Mouse (Mus musculus) myocyte (in vitro differentiated cells): ENCODE data around the gene Rexo1. TPM values are rescaled to one million over a fixed set of nuclear protein-coding genes. Genes with fewer than 3 reads are reported as not detected.

Source experiments
- H3K27me3 ChIP-seq: one replicate; pipeline ENCODE4 v1.6.1; 2011; ENCODE audit not compliant: control insufficient read depth, insufficient read depth, insufficient read length
- H3K36me3 ChIP-seq: one replicate; pipeline ENCODE4 v1.6.1; 2011; ENCODE audit not compliant: control insufficient read depth, insufficient read depth
- H3K4me2 ChIP-seq: one replicate; pipeline ENCODE4 v1.6.1; 2011; ENCODE audit warnings: low read depth, control low read depth
- H3K4me3 ChIP-seq: one replicate; pipeline ENCODE4 v1.5.1; 2011; ENCODE audit warnings: mild to moderate bottlenecking, control low read depth, moderate library complexity
- H3K79me2 ChIP-seq: one replicate; pipeline ENCODE4 v1.6.1; 2011; ENCODE audit not compliant: control insufficient read depth, insufficient read depth
- H3ac ChIP-seq: one replicate; pipeline ENCODE4 v1.6.1; 2011; ENCODE audit not compliant: control insufficient read depth, insufficient read length
- CEBPB ChIP-seq: IDR thresholded peaks from 2 replicates; pipeline ENCODE4 v1.6.1; 2011; ENCODE audit warnings: mild to moderate bottlenecking, moderate library complexity; ENCODE audit not compliant: poor library complexity, insufficient read depth, severe bottlenecking
- E2F4 ChIP-seq: IDR thresholded peaks from one replicate; pipeline ENCODE4 v1.6.1; 2011; ENCODE audit warnings: mild to moderate bottlenecking, control low read depth, moderate library complexity; ENCODE audit not compliant: insufficient read depth
- MAX ChIP-seq: IDR thresholded peaks from one replicate; pipeline ENCODE4 v1.6.1; 2011; ENCODE audit warnings: low read depth, mild to moderate bottlenecking, control low read depth
- MYOD1 ChIP-seq, 3 experiments: IDR thresholded peaks; one replicate each; pipeline ENCODE4 v1.6.1; 2011; ENCODE audit warnings: control low read depth in 2 of 3, low read depth in 2 of 3, mild to moderate bottlenecking in 2 of 3, moderate library complexity in 1 of 3; ENCODE audit not compliant: insufficient read length in 2 of 3, control insufficient read depth in 1 of 3
- MYOG ChIP-seq, 3 experiments: IDR thresholded peaks; one replicate each; pipeline ENCODE4 v1.6.1; 2011; ENCODE audit warnings: control low read depth in 2 of 3, low read depth in 2 of 3, mild to moderate bottlenecking in 2 of 3; ENCODE audit not compliant: insufficient read length in 2 of 3, control insufficient read depth in 1 of 3, insufficient read depth in 1 of 3
- POLR2A ChIP-seq: IDR thresholded peaks from one replicate; pipeline ENCODE4 v1.6.1; 2011; ENCODE audit warnings: low read depth, mild to moderate bottlenecking, control low read depth, moderate library complexity; ENCODE audit not compliant: insufficient read length
- POLR2AphosphoS2 ChIP-seq: IDR thresholded peaks from one replicate; pipeline ENCODE4 v1.6.1; 2011; ENCODE audit warnings: low read depth, control low read depth; ENCODE audit not compliant: insufficient read length
- REST ChIP-seq: IDR thresholded peaks from one replicate; pipeline ENCODE4 v1.6.1; 2011; ENCODE audit warnings: mild to moderate bottlenecking, control low read depth, moderate library complexity; ENCODE audit not compliant: insufficient read depth, insufficient read length
- SRF ChIP-seq: IDR thresholded peaks from one replicate; pipeline ENCODE4 v1.6.1; 2011; ENCODE audit warnings: low read depth; ENCODE audit not compliant: control insufficient read depth, insufficient read length
- TCF12 ChIP-seq: IDR thresholded peaks from one replicate; pipeline ENCODE4 v1.6.1; 2011; ENCODE audit warnings: mild to moderate bottlenecking, control low read depth; ENCODE audit not compliant: poor library complexity, insufficient read depth, severe bottlenecking
- TCF3 ChIP-seq: IDR thresholded peaks from one replicate; pipeline ENCODE4 v1.6.1; 2011; ENCODE audit warnings: low read depth, control low read depth; ENCODE audit not compliant: insufficient read length
- USF1 ChIP-seq: IDR thresholded peaks from one replicate; pipeline ENCODE4 v1.6.1; 2011; ENCODE audit warnings: low read depth, mild to moderate bottlenecking, control low read depth, moderate library complexity
- polyA plus RNA-seq: library from polyadenylated mRNA; unstranded; fragments of >200 nt; fragmentation: generic; extraction: Trizol; gene quantifications from one replicate; pipeline ENCODE4 v1.2.1, GENCODE M21; 2012; ENCODE audit warnings: missing spikeins

Gene Rexo1
- polyA plus RNA-seq, 1 experiment: 18.8 TPM

DNA sequence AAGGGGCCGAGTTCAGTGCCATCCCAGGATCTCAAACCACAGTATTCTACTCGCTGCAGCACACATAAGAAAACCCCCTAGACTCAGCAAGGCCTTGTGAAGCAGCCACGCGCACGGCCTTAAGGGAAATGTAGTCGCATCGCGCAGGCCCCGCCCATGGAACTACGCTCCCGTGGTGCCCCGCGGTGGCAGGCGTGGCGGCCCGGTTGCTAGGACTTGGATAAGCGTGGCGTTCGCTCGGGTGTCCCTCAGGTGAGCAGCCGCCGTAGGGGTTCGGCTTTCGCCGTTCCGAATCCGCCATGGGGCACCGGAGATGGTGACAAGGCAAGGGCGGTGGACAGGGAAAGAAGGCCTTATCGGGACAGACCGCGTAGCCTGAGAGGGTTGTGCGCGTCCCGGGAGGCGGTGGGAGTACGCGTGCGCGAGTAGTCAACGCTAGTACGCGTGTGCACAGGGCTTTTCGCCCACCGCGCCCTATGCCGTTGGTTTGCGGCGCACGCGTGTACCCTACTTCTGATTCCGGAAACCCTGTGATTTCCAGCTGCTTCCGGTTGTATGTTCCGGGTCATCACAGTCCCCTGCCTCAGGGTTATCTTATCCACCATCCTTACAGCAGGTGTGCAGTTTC lies 41.5 kb upstream of the Rexo1 start, which contains the start of the genes Scamp4 and Adat3:
Scamp4 (plus strand) TSS at position 175 of the 628 bp plus-strand sequence.
Adat3 (plus strand) TSS at position 183 of the 628 bp plus-strand sequence.
- peaks cover 33% of the 10 kb centered on the region for H3K79me2 ChIP-seq
- no peaks in the 10 kb centered on the region for H3K27me3 ChIP-seq
- H3ac ChIP-seq: peak within 1 kb of the TSS; percentile 22
- H3K4me3 ChIP-seq: peak within 1 kb of the TSS; percentile 81
- peak; percentile 69 for TF ChIP-seq SRF
- TF ChIP-seq REST: no peak
- TF ChIP-seq MYOD1 (IDR thresholded peaks at IDR 0.05; ENCODE audit: control insufficient read depth in 1 of 3, insufficient read length in 2 of 3, low read depth in 2 of 3): peak in 1 of 3 experiments; percentile 19
- no peak for TF ChIP-seq CEBPB
- TF ChIP-seq E2F4: no peak
- TF ChIP-seq POLR2AphosphoS2: peak; percentile 80
- no peak for TF ChIP-seq USF1
- TF ChIP-seq POLR2A: peak; percentile 77
- no peaks in the 10 kb centered on the region for H3K36me3 ChIP-seq
- peak within 1 kb of the TSS; percentile 90 for H3K4me2 ChIP-seq

DNA sequence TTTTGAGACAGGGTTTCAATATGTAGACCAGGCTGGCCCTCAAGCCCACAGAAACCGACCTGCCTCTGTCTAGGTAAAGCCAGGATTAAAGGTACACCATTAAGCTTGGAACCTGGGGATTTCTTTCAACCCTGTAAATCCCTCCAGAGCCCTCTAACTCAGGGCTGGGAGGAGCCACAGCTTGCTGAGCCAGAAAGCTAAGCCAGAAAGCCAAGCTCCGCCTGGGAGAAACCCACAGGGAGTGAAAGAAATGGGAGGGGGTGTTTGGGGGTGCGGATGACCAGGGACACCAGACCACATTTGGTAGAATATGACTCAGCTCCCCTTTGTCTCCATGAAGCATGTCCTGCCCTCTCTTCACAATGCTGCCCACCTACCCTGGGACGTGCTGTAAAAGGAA lies 35.0 kb upstream of the Rexo1 start:
- Histone ChIP-seq H3ac (no peak overlapping the region), H3K4me3 (no peak overlapping the region), H3K79me2 (no peaks in the 10 kb centered on the region), H3K27me3 (no peaks in the 10 kb centered on the region), H3K4me2 (peak overlapping the region; percentile 12), H3K36me3 (no peaks in the 10 kb centered on the region)
- TF ChIP-seq POLR2AphosphoS2: no peak
- TF ChIP-seq MAX: no peak
- TF ChIP-seq SRF: no peak
- TF ChIP-seq MYOD1 (IDR thresholded peaks at IDR 0.05; ENCODE audit: control insufficient read depth in 1 of 3, insufficient read length in 2 of 3, low read depth in 2 of 3): no peak
- TF ChIP-seq TCF3: no peak
- no peak for TF ChIP-seq E2F4
- TF ChIP-seq TCF12: no peak
- no peak for TF ChIP-seq POLR2A
- no peak for TF ChIP-seq MYOG (IDR thresholded peaks at IDR 0.05; ENCODE audit: control insufficient read depth in 1 of 3, insufficient read depth in 1 of 3, insufficient read length in 2 of 3, low read depth in 2 of 3)
- no peak for TF ChIP-seq CEBPB
- TF ChIP-seq REST: no peak
- TF ChIP-seq USF1: no peak

DNA sequence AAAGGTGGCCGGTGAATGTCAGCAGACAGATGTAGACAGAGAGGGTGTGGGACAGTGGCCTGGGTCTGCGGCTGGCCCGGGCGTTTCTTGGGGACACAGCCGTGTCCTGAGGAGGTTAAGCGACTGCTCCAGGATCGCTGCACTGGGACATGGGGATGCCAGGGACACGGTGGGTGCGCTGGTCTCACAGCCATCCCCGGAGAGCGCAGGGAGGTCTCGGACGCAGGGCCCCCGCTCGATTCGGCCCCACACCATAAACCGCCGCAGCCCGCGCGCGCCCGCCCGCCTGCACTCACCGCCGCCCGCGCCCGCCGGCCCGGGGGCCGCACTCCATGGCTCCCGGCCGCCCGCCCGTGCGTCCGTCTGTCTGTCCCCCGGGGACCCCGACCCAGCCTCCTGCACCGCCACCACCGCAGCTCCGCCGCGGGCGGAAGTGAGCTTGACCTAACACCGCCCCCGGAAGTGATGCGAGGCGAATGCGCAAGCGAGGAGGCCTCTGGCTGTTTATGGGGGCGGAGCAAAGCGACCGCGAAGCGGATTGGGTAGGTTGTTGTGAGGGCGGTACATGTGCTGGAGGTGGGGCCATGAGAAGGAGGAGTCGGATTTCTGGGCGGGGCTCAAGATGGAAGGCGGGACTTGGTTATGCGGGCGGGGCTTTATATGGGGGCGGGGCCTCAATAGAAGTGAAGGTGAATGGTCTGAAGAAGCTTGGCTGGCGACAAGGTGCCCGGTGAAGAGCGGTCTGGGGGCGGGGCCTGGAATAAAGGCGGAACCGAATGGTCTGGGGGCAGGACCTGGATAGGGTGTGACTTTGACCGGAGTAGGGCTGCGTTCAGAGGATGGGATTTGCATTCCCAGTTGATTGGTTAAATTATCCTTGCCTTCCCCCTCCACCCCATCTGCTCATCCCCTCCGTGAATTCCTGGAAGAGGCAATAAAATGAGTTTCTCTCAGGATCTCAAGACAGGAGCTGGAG lies 28.8 kb upstream of the Rexo1 start, which contains the start of gene Abhd17a:
Abhd17a (minus strand) TSS at position 463 of the 976 bp plus-strand sequence.
- Histone ChIP-seq H3ac (peak within 1 kb of the TSS; percentile 83), H3K36me3 (no peaks in the 10 kb centered on the region), H3K4me2 (peak within 1 kb of the TSS; percentile 74), H3K4me3 (peak within 1 kb of the TSS; percentile 51), H3K27me3 (no peaks in the 10 kb centered on the region), H3K79me2 (peaks cover 23% of the 10 kb centered on the region)
- no peak for TF ChIP-seq TCF3
- peak; percentile 75 for TF ChIP-seq SRF
- TF ChIP-seq MAX: no peak
- peak in 1 of 3 experiments; percentile 8 for TF ChIP-seq MYOD1 (IDR thresholded peaks at IDR 0.05; ENCODE audit: control insufficient read depth in 1 of 3, insufficient read length in 2 of 3, low read depth in 2 of 3)
- TF ChIP-seq POLR2AphosphoS2: peak; percentile 89
- TF ChIP-seq POLR2A: peak; percentile 89
- TF ChIP-seq USF1: peak; percentile 15

DNA sequence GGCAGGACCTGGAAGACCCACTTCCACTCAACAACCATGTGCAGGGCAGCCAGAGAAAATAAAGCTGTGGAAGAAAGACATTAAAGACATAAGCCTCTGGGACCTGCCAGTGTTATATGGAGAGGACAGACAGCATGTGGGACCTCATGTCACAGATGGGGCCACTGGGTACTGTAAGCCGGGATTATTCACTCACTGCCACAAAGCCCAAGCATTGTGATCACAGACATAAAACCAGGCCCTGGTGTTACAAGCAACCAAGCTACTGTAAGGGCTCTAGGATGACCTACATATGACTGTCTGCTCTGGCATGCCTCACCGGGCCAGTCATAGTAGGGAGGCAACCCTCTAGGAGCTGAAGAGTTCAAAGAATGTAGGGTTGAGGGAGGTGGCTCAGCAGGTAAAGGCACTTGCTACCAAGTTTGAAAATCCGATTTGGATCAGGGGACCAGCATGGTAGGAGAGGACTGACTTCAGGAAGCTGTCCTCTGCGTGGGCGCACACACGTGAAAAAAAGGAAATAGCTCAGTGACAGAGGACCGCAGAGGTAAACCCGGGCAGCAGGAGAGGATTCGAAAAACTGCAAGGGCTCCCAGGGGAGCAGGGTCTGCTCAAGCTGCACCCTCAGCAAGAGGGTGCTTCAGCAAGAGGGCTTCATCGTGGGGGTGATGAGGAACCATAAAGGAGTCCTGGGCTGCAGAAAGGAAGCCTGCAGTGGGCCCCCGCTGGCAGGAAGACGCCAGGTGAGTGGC lies 27.9 kb upstream of the Rexo1 start:
- TF ChIP-seq CEBPB: no peak
- TF ChIP-seq POLR2AphosphoS2: no peak
- TF ChIP-seq SRF: no peak
- TF ChIP-seq TCF3: no peak
- no peak for TF ChIP-seq E2F4
- peak overlapping the region; percentile 51 for H3K4me3 ChIP-seq
- H3K4me2 ChIP-seq: peak overlapping the region; percentile 74
- H3ac ChIP-seq: peak overlapping the region; percentile 83
- peaks cover 23% of the 10 kb centered on the region for H3K79me2 ChIP-seq
- no peaks in the 10 kb centered on the region for H3K36me3 ChIP-seq
- no peaks in the 10 kb centered on the region for H3K27me3 ChIP-seq
